Mouse (Mus musculus): ENCODE measurements around the gene Tenm3.

The Tenm3 gene

GRCm38 (mm10) chr8:48601621-48602020 lies 242.1 kb downstream of the Tenm3 start:
- DNase-seq (ENCODE audit: extremely low read depth, insufficient read length, low spot score): no peak

GRCm38 (mm10) chr8:48599028-48599427 lies 244.7 kb downstream of the Tenm3 start:
- no peak for DNase-seq (ENCODE audit: extremely low read depth, insufficient read length, low spot score)

DNA sequence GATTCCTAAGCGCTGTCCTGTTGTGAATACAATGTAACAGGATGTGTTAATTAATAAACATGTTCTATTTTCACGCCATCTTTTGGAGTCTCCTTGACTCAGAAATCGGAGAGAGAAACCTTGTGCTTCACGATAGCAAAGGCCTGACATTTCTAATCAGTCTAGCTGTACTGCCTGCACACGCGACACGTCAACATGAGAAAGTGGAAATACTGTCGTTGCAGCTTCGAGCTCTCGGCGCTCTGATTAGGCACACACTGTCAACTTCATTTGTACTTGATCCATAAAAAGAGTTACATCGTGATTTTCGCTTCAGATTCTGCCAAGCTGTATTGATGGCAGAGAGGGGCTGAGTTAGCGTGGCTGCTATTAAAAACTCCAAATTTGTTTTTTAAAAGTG lies 247.4 kb downstream of the Tenm3 start:
- DNase-seq (ENCODE audit: extremely low read depth, insufficient read length, low spot score): no peak

GRCm38 (mm10) chr8:48591818-48592217 lies 251.9 kb downstream of the Tenm3 start:
- DNase-seq (ENCODE audit: extremely low read depth, insufficient read length, low spot score): no peak

- no peak for DNase-seq (ENCODE audit: extremely low read depth, insufficient read length, low spot score)
These were observed 264.0 kb downstream of the Tenm3 start for GRCm38 (mm10) chr8:48579732-48580131.

- no peak for DNase-seq (ENCODE audit: extremely low read depth, insufficient read length, low spot score)
These were observed 264.6 kb downstream of the Tenm3 start for GRCm38 (mm10) chr8:48579144-48579543.

DNA sequence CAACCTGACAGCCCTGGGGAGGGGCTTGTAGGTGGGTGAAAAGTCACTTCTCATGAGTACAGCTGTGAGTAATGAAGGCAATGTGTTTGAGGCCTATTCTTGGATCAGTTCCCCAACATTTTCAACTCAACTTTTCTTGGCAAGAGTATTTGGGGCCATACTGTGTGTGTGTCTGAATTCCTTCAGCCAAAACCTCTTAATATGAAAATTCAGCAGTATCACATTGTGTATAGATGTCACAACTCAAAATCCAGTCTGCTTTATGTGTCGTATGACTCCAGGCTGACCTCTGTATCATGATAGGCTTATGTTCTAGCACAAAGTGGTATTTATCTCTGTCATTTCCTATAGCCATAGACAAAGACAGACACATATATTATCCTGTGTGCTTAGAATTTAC lies 270.8 kb downstream of the Tenm3 start:
- no peak for DNase-seq (ENCODE audit: extremely low read depth, insufficient read length, low spot score)

- no peak for DNase-seq (ENCODE audit: extremely low read depth, insufficient read length, low spot score)
These were observed 271.4 kb downstream of the Tenm3 start for GRCm38 (mm10) chr8:48572345-48572744.

DNA sequence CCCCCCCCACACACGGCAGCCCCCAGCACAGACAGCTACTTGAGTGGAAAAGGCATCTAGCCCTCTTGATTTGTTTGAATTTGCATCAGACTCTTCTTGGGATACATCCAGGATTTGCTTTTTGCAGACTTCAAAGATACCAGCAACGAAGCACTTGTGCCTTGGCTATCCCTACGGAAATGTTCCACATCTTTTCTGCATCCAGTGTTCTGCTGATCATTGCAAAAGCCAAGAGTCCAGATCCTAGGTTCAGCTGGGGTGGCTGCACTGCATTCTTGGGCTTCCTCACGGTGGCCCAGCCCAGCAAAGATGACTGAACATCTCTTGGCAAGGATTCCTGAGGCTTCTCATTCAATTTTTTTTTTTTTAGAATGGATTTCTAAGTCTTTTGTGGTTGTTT lies 275.1 kb downstream of the Tenm3 start:
- DNase-seq (ENCODE audit: extremely low read depth, insufficient read length, low spot score): no peak

DNA sequence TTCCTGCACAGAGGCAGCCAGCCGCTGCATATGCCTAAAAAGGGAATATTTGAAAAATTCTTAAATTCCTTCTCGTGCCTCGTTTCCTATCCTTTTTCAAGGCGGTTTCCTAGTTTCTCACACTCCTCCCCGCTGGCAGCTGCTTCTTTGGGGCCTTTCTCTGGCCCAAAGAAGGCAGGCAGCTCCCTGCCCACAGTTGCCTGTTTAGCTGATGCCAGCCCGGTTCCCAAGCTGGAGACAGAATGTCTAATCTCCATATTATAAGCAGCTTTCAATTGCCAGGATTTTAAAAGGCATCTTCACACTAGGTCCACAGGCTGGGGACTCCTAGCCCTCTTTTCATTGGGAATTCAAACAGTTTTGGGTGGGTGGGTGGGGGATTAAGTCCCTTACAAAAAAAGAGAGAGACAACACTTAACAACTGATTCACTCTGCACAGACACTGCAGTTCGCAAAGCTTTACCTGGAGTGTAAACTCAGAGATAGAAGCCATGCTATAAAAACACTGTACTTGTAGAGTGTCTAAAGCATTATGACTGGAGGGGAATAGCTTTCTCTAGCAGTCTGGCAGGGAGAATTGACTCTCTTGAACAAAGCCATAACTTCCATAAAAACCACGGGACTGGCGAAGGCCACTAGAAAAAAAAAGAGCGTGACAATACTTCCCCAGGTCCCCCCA lies 275.7 kb downstream of the Tenm3 start:
- DNase-seq (ENCODE audit: extremely low read depth, insufficient read length, low spot score): no peak

DNA sequence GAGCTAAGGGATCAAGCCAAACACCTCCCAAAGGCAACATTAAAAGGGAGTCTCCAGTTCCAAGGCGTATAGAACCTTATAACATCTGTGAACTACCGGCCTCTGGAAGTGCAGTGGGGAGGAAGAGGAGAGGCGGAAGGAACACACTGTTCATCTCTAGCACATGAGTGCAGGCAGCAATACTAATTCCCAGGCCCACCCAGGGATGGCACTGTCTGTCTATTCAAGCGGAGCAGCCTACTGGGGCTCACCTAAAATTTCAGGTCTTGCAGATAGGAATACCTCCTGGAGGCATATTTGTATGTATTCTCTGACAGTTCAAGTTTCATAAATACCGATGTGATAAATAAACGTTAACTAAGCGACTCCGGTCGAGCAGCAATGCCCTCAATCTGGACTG lies 283.5 kb downstream of the Tenm3 start:
- no peak for DNase-seq (ENCODE audit: extremely low read depth, insufficient read length, low spot score)

GRCm38 (mm10) chr8:48555546-48556141 lies 288.1 kb downstream of the Tenm3 start:
- no peak for DNase-seq (ENCODE audit: extremely low read depth, insufficient read length, low spot score)

GRCm38 (mm10) chr8:48554762-48555545 lies 288.8 kb downstream of the Tenm3 start:
- DNase-seq (ENCODE audit: extremely low read depth, insufficient read length, low spot score): no peak

- DNase-seq (ENCODE audit: extremely low read depth, insufficient read length, low spot score): no peak
These were observed 289.9 kb downstream of the Tenm3 start for GRCm38 (mm10) chr8:48553791-48554288.

DNA sequence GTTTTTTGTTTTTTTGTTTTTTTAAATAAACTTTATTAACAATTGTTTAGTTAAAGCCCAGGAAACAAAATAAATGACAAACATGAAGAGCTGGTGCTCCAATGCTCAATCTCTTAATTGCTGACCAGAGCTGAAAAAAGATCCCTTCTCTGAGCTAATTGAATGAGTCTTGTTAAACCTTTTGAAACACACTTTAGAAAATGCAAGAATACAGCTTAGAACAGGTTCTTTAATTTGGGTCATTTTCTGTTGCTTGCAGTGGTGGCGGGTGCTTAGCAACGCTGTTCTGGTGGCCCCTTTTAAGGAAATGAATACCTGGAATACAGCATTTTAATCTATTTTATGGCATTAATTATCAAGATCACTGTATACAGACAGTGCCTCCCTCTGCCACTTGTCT lies 291.4 kb downstream of the Tenm3 start:
- DNase-seq (ENCODE audit: extremely low read depth, insufficient read length, low spot score): no peak

DNA sequence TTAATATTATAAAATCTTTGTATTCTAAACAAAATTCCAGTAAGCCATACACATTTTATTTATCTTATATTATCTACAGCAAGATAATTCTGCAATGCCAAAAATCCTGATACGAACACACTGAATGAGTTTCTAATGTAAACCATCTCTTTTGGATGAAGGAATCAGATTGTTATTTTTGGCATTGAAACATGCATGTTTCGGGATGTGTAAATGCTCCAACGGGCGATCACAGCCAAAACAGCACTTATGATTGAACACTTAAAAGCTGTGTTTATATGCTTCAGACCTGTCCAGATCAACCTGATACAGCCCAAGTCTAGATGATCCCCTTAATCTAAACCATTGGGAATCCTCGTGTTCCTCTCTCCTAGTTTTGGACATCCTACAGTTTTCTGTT lies 292.4 kb downstream of the Tenm3 start:
- no peak for DNase-seq (ENCODE audit: extremely low read depth, insufficient read length, low spot score)

DNA sequence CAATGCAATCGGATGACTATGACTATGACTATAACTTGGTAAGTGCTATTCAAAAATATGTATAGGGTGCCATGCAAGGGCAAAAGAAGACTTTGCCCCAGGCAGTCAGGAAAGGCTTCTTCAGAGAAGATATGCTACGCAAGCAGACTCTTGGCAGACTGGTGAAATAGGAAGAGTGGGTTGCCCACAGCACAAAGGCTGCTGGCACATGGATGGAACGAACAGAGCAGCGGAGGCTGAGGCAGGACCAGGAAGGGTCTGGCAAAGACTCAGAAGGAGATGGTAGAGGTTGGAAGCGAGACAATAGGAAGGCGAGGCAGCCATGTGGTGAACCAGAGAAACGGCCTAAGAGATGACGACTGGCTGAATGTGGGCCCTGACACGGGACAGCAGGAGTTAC lies 294.8 kb downstream of the Tenm3 start:
- no peak for DNase-seq (ENCODE audit: extremely low read depth, insufficient read length, low spot score)

GRCm38 (mm10) chr8:48545631-48546030 lies 298.1 kb downstream of the Tenm3 start:
- DNase-seq (ENCODE audit: extremely low read depth, insufficient read length, low spot score): no peak

- no peak for DNase-seq (ENCODE audit: extremely low read depth, insufficient read length, low spot score)
These were observed 298.9 kb downstream of the Tenm3 start for GRCm38 (mm10) chr8:48544840-48545239.

- DNase-seq (ENCODE audit: extremely low read depth, insufficient read length, low spot score): no peak
These were observed 301.6 kb downstream of the Tenm3 start for GRCm38 (mm10) chr8:48542141-48542540.

DNA sequence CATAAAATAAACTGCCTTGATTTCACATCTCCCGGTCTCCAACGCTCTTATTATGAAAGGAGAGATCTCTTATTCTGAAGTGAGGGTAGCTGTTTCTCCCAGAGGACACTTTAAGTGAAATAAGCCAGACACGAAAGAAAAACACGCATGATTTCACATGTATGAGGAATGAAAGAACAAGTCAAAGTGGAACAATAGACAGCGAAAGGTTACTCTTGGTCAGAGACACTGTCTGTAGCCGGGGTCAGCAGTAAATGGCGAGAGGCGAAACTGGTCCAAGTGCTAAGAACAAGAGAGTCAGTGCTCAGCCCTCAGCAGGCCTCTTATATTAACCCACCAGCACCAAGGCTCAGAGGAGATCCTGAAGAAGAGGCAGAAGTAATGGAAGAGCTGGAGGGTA lies 302.9 kb downstream of the Tenm3 start:
- DNase-seq (ENCODE audit: extremely low read depth, insufficient read length, low spot score): no peak

DNA sequence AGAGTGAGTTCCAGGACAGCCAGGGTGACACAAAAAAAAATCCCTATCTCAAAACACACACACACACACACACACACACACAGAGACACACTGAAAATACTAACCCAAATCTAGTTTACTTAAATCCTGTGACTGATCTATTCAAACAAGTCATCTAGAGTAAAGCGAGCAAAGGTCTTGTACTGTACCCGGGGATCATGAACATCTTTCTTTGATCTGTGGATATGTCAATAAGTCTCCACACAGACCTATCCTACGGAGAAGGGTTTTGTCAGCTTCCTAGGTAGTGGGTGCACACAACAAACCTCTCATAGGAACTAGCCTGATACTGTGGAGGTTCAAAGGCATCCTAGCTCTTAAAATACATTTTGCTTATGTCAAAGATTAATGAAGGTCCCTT lies 307.9 kb downstream of the Tenm3 start:
- no peak for DNase-seq (ENCODE audit: extremely low read depth, insufficient read length, low spot score)

All from 3134 (cell line).